Mouse (Mus musculus) gonadal fat pad, adult 2 months (tissue): ENCODE data around the gene Mtmr12. TPM values are rescaled to one million over a fixed set of nuclear protein-coding genes. Genes with fewer than 3 reads are reported as not detected.
"Not testable (repeated sequence)": the region's sequence is repeated elsewhere in the genome, so short reads cannot be mapped to it uniquely, and the experiment has no call there.

Experiments used
- DNase-seq: peaks from one replicate; pipeline ENCODE4 v3.0.0-alpha.2; 2012; ENCODE audit warnings: low read depth
- polyA plus RNA-seq: library from polyadenylated mRNA; depleted of rRNA; stranded (reverse); fragments of >200 nt; gene quantifications from 2 replicates; pipeline ENCODE4 v1.2.3, GENCODE M21; 2012

The Mtmr12 gene
- polyA plus RNA-seq, 1 experiment: 20.5 TPM

- DNase-seq: no peak
These were observed 6.7 kb downstream of the Mtmr12 start for GRCm38 (mm10) chr15:12211577-12211976.

GRCm38 (mm10) chr15:12212266-12212665 is 7.4 kb downstream of the Mtmr12 start:
- no peak for DNase-seq

DNA sequence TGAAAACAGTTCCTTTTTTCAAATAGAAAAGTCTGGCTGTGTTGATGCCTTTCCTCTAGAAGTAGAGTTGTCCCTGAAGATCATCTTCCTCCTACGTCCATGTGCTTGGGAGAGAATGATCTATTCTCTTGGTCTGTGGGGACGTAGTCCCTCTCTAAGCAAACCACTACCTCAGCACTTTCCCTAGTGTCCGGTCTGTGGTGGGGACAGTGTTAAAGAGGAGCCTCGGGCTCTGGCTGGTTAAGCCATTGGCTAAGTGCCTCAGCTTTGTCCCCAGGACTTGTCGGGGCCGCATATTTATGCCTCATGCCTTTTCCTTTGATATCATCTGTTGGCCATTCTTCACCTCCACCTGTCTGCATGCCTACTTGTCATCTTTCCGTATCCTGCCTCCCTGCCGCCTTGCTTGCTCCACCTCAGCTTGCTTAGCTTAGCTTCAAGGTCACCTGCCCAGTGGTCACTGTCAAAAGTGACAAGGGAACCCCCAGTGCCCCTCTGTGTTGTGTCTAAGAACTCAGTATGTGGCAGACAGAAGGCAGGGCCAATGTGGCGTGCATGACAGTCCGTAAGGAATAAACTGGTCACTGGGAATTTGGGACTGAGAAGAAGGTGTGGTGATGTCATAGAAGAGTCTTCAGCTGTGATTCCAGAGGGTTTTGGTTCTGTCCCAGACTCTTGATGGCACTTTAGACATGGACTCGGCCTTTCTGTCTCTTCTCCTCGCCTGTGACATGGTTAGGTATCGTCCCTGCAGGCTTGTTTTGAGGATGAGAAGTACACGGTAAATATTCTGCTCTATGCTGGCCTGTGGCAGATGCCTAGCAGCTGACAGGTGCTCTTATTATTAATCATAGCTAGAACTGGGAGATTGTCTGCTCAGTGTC is 9.9 kb downstream of the Mtmr12 start:
- no peak for DNase-seq

DNA sequence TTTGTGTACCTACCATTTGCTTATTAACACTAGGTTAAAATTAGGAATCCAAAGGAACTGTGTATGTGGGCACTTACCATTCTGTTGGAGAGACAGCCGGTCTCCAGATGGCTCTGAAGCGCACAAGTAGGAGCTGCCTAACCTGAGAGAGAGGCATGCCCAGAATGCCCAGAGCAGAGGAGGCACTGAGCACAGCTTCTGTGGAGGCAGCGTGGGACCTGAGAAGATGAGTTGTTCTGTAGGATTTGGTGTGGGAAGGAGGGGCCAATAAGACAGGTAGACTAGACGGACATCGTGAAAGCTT is 10.5 kb downstream of the Mtmr12 start:
- DNase-seq: no peak

DNA sequence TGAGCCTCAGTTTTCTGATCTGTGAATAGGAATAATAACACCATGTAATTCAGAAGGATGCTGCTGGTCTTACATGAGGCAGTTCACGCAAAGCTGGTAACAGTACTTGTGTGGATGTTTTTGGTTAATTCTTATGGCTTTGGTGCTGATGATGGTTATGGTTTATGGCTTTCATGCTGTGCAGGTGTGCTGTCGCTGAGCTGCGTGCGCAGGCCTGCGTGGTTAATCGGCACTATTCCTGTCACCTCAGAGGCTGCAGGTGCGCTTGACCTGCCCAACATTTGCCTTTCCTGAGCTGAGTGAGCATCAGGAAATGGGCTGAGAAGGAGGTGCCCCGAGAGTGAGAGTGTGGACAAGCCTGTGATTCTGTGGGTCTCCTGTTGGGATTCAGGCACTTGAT is 11.3 kb downstream of the Mtmr12 start:
- no peak for DNase-seq

- DNase-seq: no peak
These were observed 12.0 kb downstream of the Mtmr12 start for GRCm38 (mm10) chr15:12216798-12217197.

DNA sequence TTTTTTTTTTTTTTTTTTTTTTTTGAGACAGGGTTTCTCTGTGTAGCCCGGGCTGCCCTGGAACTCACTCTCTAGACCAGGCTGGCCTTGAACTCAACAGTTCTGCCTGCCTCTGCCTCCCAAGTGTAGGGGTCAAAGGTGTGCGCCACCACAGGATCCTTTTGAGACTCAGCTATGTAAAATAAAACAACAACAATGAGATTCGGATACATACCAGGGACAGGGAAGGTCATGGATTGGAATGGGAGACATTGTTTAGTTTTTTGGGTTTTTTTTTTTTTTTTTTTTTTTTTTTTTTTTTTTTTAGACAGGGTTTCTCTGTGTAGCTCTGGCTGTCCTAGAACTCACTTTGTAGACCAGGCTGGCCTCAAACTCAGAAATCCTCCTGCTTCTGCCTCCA is 12.5 kb downstream of the Mtmr12 start:
- DNase-seq: not testable (repeated sequence)

- no peak for DNase-seq
These were observed 13.0 kb downstream of the Mtmr12 start for GRCm38 (mm10) chr15:12217849-12218248.

- no peak for DNase-seq
These were observed 14.0 kb downstream of the Mtmr12 start for GRCm38 (mm10) chr15:12218583-12219382.

- no peak for DNase-seq
These were observed 16.3 kb downstream of the Mtmr12 start for GRCm38 (mm10) chr15:12221131-12221530.

- DNase-seq: no peak
These were observed 17.9 kb downstream of the Mtmr12 start for GRCm38 (mm10) chr15:12222564-12223302.

GRCm38 (mm10) chr15:12223393-12223792 is 18.6 kb downstream of the Mtmr12 start:
- no peak for DNase-seq

- no peak for DNase-seq
These were observed 19.4 kb downstream of the Mtmr12 start for GRCm38 (mm10) chr15:12224239-12224638.

GRCm38 (mm10) chr15:12225062-12225461 is 20.2 kb downstream of the Mtmr12 start:
- DNase-seq: no peak

DNA sequence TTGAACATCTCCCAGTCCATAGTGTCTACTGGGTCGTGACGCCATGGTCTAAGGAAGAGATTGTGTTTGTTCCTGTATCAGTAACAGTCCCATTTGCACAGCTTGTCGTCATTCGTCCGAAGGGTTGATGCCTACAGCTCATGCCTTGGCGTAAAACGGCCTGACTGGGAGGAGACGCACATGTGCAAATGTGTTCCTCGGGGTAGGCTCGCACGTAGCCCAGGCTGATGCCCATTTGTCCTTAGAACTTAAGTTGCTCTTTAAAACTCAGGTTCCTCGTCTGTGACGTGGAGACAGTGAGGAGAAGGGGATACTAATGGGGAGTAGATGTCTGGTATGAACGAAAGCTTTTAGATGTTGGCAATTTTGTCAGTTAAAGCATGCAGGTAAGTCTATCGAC is 22.1 kb downstream of the Mtmr12 start:
- no peak for DNase-seq

GRCm38 (mm10) chr15:12227355-12227754 is 22.5 kb downstream of the Mtmr12 start:
- no peak for DNase-seq

DNA sequence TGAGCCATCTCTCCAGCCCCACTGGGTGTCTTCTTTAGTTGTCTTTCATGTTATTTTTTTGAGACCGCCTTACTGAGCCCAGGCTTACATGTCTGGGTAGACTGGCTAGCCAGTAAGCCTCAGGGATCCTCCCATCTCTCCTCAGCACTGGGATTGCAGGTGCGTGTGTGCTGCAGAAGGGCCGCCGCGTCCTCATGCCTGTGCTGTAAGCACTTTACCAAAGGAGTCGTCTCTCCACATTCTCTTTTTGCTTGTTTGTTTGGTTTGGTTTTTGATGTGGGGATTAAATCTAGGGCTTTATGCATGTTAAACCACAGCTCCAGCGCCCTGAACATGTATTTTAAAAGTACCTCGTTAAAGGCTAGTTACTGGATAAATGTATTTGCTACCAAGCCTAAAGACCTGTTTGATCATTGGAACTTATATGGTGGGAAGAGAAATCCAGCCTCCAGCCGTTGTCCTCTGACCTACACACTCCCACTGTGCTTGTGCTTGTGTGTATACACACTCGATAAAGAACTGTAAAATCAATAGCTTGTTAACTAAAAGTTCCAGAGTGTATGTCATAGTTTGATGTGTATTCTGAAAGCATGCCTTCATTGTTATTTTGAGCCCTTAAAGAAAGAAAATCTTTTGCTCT is 24.9 kb downstream of the Mtmr12 start:
- DNase-seq: no peak

- DNase-seq: no peak
These were observed 25.6 kb downstream of the Mtmr12 start for GRCm38 (mm10) chr15:12230243-12230935.

DNA sequence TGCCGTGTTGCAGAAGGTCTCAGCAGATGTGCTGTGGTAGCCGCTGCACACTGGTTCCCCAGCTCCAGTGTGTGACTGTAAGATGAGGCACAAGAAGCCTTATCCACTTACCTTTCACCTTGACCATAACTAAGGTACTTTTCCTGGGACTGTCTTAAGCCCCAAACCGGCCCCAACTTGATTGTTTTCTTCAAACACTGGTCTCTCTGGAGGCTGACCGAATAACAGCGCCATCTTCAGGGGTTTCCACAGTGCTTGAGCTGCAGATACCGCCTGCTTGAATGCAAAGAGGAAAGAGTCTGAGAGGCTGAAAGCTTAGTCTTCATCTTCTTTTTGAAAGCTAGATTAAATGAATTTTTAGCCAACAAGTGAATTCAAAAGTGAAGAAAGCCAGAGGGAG is 26.6 kb downstream of the Mtmr12 start:
- DNase-seq: no peak

DNA sequence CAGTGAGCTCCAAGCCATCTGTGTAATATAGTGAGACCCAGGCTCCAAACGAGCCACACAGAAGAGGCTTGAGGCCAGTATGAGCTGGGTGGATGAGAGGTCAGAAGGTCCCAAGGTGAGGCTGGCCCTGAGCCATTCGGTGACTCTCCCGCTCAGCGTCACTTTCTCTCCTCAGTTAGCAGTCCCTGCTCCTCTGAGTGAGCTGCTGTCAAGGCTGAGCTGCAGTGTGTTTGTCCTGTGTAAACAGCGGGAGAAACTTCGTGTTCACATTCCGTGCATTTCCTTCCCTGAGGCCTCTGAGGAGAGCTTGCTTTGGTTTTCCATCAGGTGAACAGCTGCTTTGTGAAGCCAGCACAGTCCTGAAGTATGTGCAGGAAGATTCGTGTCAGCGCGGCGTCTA is 27.6 kb downstream of the Mtmr12 start:
- DNase-seq: no peak

- DNase-seq: no peak
These were observed 28.2 kb downstream of the Mtmr12 start for GRCm38 (mm10) chr15:12233021-12233420.
